Mouse (Mus musculus) frontal cortex, postnatal 25 days (tissue): ENCODE measurements around the gene Fam204a.

Experiments used
- DNase-seq, 2 experiments: peaks; one replicate each; pipeline ENCODE4 v3.0.0; 2022; ENCODE audit warnings: low spot score in 2 of 2

Fam204a gene

GRCm38 (mm10) chr19:60225899-60226844, at the start of gene Fam204a:
TSS of gene Fam204a (minus strand) at chr19:60226701.
- peak; percentile 95 to 96 for DNase-seq

GRCm38 (mm10) chr19:60265789-60266188, 39.3 kb upstream of the Fam204a start:
- DNase-seq: no peak

DNA sequence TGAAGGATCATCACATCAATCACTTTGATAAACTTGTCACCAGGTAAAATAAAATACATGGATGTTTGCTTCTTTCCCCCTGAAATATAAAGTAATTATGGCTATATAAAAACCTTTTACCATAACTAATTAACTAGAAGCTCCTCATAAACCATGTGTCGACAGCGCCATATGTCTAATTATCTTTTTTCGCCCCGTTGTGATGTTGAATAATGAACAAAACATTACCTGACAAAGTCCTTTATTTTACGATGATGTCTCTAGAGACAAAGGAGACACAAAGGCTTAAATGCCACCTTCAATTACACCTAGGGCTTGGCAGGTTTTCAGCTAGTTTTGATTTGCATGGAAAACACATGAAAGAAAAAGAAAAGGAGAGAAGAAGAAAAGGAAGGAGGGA, 34.2 kb upstream of the Fam204a start:
- no peak for DNase-seq

DNA sequence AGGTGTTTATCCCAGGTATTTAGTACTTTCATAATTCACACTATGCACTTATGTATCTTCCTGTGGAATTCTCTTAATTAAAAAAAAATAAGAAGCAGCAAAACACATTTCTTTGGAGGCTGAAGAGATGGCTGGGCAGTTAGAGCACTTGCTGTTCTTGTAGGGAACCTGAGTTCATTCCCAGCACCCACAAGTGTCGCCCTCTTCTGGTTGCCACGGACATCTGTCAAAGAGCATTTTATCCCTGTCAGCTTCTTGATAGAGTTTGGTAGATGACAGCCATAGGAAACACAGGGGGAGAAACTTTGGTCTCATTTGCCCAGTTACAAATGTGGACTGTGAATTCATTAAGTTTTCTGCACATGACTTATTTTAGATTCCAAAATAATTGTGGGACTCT, 25.5 kb upstream of the Fam204a start:
- DNase-seq: no peak

DNA sequence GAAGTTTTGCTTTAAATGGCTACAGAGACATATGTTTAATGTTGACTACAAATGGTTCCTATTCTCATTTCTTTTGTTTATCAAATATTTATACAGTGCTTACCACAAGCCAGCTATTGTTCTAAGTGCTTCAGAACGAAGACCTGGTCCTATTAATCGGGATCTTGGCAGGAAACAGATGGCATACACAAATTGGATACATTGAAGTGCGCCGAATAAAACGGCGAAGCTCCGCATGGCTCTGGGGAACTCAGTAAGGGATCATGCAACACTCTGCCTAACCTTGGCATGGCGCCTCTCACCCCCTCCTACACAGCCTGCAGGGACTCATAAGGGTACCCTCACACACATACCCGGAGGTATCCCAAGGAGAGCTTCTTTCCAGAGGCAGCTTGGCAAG, 24.7 kb upstream of the Fam204a start:
- no peak for DNase-seq

- no peak for DNase-seq
These were observed 18.7 kb upstream of the Fam204a start for GRCm38 (mm10) chr19:60245250-60245649.

- DNase-seq: no peak
These were observed 16.1 kb upstream of the Fam204a start for GRCm38 (mm10) chr19:60242620-60243019.

GRCm38 (mm10) chr19:60241916-60242602, 15.6 kb upstream of the Fam204a start:
- no peak for DNase-seq

- DNase-seq: no peak
These were observed 5.0 kb upstream of the Fam204a start for GRCm38 (mm10) chr19:60231542-60231941.

DNA sequence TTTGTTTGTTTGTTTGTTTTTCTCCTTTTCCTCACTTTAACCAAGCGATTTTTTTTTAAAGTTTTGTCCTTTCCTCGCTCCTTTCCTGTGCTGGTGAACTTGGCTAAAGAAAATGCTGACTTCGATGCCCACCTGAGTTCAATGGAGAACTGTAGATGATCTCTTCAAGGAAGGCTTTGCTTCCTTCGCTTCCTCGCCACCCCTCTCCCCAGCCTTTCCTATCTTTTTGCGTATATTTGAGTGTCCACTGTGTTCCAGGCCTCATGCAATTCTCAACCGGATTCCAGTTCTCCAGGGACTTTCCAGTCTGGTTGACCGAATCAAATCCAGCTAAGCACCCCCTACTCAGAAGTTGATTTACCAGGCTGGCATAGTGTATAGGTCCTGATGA, 339 bp upstream of the Fam204a start:
- no peak for DNase-seq

DNA sequence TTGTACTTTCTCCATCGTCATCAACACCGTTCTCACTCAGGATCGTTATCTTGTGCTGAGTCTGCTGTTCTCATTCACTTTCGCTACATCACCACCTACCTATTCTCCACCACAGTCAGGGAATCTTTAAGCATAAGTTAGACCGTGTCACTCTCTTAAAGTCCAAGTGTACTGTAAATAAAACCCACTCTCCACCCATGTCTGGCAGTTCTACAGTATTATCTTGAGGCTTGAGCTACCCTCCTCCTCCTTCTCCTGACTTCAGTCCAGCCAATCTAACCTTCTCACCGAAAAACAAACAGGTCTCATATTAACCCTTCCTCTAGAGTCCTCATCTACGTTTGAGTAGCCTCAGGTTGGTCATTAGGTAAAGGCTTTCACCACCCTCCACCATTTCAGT, 7.1 kb downstream of the Fam204a start:
- DNase-seq: no peak

DNA sequence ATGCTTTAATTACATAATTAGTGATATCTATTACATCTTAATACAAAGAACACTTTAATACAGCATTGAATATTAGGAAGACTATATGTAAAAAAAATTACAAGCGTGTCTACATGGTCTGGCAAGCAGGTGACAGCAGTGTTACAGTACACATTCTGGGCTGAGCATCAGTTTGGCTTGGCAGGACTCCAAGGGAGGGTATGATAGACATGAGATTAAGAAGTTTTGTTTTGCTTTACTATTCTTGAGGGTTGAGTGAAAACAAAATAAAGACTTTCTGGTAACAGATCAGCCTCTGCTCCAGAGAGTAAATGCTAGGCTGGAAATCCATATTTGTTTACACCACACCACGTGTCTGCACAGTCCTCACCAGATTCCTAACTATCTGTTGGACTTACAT, 8.5 kb downstream of the Fam204a start:
- no peak for DNase-seq

- no peak for DNase-seq
These were observed 18.3 kb downstream of the Fam204a start for GRCm38 (mm10) chr19:60208173-60208572.

DNA sequence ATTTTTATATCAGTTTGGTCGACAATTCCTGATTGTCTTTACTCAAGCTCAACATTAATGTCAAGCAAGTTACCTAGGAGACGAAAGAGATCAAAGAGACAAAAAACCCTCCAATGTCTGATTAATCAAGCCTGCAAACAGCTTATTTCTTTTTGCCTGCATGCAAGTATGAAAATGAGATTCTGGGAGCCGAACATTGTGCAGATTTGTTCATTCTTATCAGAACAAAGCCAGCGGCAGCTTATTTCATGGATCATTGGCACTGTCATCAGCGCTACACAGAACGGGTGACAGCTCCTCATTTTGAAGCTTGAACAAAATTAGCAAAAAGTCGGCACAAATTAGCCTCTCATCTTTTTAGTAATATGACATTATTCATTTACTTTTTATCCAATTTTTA, 22.3 kb downstream of the Fam204a start:
- DNase-seq: no peak

DNA sequence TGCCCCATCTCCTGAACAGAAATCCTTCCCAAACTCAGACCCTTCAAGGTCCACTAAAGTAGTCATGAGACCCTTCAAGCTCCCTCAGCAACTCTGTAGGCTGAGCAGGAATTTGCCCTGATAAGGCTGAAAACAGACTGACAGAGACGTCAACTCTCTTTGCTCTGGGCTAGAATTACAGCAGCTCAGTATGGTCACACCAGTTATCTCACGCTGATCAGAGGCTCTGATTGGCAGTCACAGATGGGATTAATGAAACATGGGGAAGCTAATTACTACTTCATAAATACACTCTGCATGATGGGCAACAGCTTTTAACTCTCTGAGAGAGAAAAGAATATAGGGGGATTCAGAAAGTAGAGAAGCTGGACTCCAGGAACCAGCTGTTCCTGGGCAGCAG, 26.2 kb downstream of the Fam204a start:
- DNase-seq: no peak

- no peak for DNase-seq
These were observed 27.3 kb downstream of the Fam204a start for GRCm38 (mm10) chr19:60199152-60199551.

DNA sequence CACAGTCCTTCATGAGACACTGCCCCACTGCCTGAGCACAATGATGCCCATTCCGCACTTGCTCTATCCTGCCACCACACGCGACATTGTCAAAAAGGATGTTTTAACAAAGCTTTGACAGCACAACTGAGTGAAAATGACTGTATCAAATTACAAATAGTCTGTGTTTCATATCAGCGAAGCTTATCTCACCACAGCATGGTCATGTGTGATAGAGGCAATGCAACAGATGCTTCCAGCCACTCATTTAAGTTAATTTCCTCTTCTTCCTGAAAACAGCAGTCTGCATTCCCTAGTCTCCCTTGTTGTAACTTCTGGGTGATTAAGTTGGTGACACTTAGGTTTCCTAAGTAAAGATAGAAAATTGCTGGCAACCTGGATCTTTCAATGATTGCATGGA, 33.7 kb downstream of the Fam204a start:
- no peak for DNase-seq

DNA sequence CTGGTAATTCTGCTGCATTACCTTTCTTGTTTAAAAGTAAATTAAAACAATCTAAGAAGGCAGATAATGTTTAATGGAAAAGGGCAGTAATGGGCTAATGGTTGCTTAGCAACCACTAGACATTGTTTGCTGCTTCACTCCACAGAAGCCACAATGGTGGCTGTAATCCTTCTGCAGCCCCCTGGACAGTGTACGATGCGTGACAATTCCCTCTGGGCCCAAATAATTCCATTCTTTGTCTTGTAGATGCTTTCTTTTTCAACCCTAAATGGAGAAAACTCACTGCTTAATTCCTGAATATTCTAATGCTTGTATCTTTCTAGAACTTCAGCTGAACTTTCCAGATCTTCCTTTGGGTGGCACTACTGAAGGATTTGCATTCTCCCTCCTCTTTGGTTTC, 37.3 kb downstream of the Fam204a start:
- no peak for DNase-seq

- no peak for DNase-seq
These were observed 43.6 kb downstream of the Fam204a start for GRCm38 (mm10) chr19:60182901-60183300.

- DNase-seq: no peak
These were observed 44.3 kb downstream of the Fam204a start for GRCm38 (mm10) chr19:60182171-60182570.

DNA sequence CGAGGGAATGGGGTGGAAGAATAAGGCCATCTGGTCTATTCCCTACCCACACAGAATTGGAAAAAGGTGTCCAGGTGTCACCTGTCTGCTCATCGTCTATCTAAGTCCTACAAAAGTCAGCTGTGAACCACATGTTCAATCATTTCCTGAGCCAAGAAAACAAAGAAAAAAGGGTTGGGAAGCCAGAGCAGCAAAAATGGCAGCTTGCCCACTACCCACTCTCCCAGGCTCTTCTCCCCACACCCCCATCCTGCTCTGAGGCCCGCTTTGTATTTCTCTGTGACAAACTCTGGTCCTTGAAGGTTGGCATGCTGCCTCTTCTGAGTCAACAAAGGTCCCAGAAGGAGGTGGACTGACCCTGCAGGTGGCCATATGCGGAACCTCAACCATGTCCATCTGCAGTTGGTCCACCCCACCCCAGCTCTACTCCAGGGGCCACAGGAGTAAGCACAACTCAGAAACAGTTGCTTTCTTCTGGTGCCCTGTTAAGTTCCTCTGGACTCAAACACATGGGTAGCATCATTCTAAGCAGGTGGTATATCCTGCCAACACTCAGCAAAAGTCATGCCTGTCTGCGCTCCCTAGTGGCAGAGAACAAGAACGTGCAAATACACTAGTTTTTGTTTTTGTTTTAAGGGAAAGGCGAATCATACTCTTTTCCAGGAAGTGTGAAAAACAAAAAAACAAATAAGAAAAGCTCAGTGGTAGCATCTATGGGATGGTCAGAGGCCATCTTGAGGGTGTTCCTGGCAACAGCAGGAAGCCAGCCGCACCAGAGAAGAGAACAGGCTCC, 47.5 kb downstream of the Fam204a start:
- no peak for DNase-seq

GRCm38 (mm10) chr19:60165417-60165816, 61.1 kb downstream of the Fam204a start:
- no peak for DNase-seq
